Mouse (Mus musculus) liver, embryonic 15.5 days (tissue): ENCODE measurements around the gene Diablo. TPM values are rescaled to one million over a fixed set of nuclear protein-coding genes. Genes with fewer than 3 reads are reported as not detected.
"Not testable (repeated sequence)": the region's sequence is repeated elsewhere in the genome, so short reads cannot be mapped to it uniquely, and the experiment has no call there.

Source experiments
- ATAC-seq: fragments of 200-750 bp; cut with Nextera tagmentation; 2 replicates; pipeline ENCODE4 v1.8.0; 2017; ENCODE audit warnings: moderate number of reproducible peaks, mild to moderate bottlenecking, moderate library complexity; ENCODE audit not compliant: insufficient read depth
- H3K27ac ChIP-seq: fragments of 300-500 bp; sonication (generic); replicated peaks from 2 replicates; pipeline ENCODE4 v1.5.1; 2015; ENCODE audit warnings: mild to moderate bottlenecking, inconsistent platforms
- H3K27me3 ChIP-seq: fragments of 300-500 bp; sonication (generic); 2 replicates; pipeline ENCODE4 v1.6.1; 2015; ENCODE audit warnings: mild to moderate bottlenecking, inconsistent platforms
- H3K36me3 ChIP-seq: fragments of 300-500 bp; sonication (generic); replicated peaks from 2 replicates; pipeline ENCODE4 v1.6.1; 2015; ENCODE audit warnings: moderate library complexity, mild to moderate bottlenecking, inconsistent platforms
- H3K4me1 ChIP-seq: fragments of 300-500 bp; sonication (generic); replicated peaks from 2 replicates; pipeline ENCODE4 v1.6.1; 2015; ENCODE audit warnings: inconsistent platforms
- H3K4me2 ChIP-seq: fragments of 300-500 bp; sonication (generic); 2 replicates; pipeline ENCODE4 v1.6.1; 2015; ENCODE audit warnings: moderate library complexity, mild to moderate bottlenecking, inconsistent platforms
- H3K4me3 ChIP-seq: fragments of 300-500 bp; sonication (generic); replicated peaks from 2 replicates; pipeline ENCODE4 v1.5.1; 2015; ENCODE audit warnings: mild to moderate bottlenecking, inconsistent platforms
- H3K9ac ChIP-seq: fragments of 300-500 bp; sonication (generic); 2 replicates; pipeline ENCODE4 v1.6.1; 2015; ENCODE audit warnings: moderate library complexity, mild to moderate bottlenecking, inconsistent platforms
- H3K9me3 ChIP-seq: fragments of 300-500 bp; sonication (generic); replicated peaks from 2 replicates; pipeline ENCODE4 v1.6.1; 2016; ENCODE audit warnings: inconsistent platforms
- WGBS: fragments of 180-500 bp; shearing (Covaris S2); methylation state at CpG from one replicate; pipeline ENCODE4 v1.1.7; 2015; ENCODE audit warnings: mixed read lengths; ENCODE audit not compliant: insufficient replicate concordance; 5-methylcytosine and 5-hydroxymethylcytosine counted together
- polyA plus RNA-seq: library from polyadenylated mRNA; unstranded; fragments of >200 nt; fragmentation: Nextera tagmentation; extraction: Ambion mirVana; gene quantifications from 2 replicates; pipeline ENCODE4 v1.2.1, GENCODE M21; 2015

Diablo gene
- polyA plus RNA-seq, 1 experiment from 2014 or later = 51.6 TPM

- no peaks in the 10 kb centered on the region for H3K9me3 ChIP-seq
- no peaks in the 10 kb centered on the region for H3K27me3 ChIP-seq
- peaks cover 35% of the 10 kb centered on the region for H3K4me1 ChIP-seq
- peak within 1 kb of the TSS; percentile 85 for H3K4me3 ChIP-seq
- no peak for ATAC-seq
- H3K4me2 ChIP-seq = peak within 1 kb of the TSS; percentile 96
- peak within 1 kb of the TSS; percentile 81 for H3K27ac ChIP-seq
- H3K9ac ChIP-seq = peak within 1 kb of the TSS; percentile 71
- peaks cover 35% of the 10 kb centered on the region for H3K36me3 ChIP-seq
- WGBS = 62% methylated on average over 7 of the region's 7 CpGs
Measured at GRCm38 (mm10) chr5:123525281-123525680, 1.3 kb upstream of the Diablo start, which contains the start of gene Gm49027. Gene Gm49027, minus strand, starts transcription at chr5:123525488.

DNA sequence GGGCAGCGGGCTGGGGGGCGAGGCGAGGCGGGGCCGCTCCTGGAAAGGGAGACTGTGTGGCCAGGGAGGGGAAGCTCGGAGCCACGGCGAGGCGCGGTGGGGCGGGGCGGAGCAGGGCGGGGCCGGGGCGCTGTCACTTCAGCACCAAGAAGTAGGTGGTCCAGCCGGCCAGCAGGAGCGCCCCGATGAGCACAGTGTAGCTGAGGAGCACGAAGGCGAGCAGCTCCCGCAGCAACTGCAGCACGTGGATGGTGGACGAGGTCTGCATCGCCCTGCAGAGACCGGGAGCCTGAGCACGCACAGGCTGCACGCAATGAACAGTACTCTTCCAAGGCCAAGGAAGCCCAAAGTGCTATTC lies 396 bp upstream of the Diablo start:
- peaks cover 35% of the 10 kb centered on the region for H3K4me1 ChIP-seq
- peaks cover 33% of the 10 kb centered on the region for H3K36me3 ChIP-seq
- H3K9me3 ChIP-seq = no peaks in the 10 kb centered on the region
- WGBS = under 1% methylated on average over 27 of the region's 27 CpGs
- peak; percentile 94 for ATAC-seq
- peak overlapping the region; percentile 85 for H3K4me3 ChIP-seq
- H3K9ac ChIP-seq = peak overlapping the region; percentile 71
- peak overlapping the region; percentile 96 for H3K4me2 ChIP-seq
- peak overlapping the region; percentile 81 for H3K27ac ChIP-seq
- no peaks in the 10 kb centered on the region for H3K27me3 ChIP-seq

- Histone ChIP-seq H3K27ac (no peak overlapping the region), H3K4me1 (peaks cover 35% of the 10 kb centered on the region), H3K27me3 (no peaks in the 10 kb centered on the region), H3K4me2 (peak overlapping the region; percentile 96), H3K9me3 (no peaks in the 10 kb centered on the region), H3K9ac (no peak overlapping the region; the same call in 1 of the 2 replicates), H3K4me3 (peak overlapping the region; percentile 85; the same call in 1 of the 2 replicates), H3K36me3 (peaks cover 35% of the 10 kb centered on the region)
- no peak for ATAC-seq
- 43% methylated on average over 1 of the region's 1 CpGs for WGBS
Measured at GRCm38 (mm10) chr5:123522166-123522565, 1.8 kb downstream of the Diablo start.

DNA sequence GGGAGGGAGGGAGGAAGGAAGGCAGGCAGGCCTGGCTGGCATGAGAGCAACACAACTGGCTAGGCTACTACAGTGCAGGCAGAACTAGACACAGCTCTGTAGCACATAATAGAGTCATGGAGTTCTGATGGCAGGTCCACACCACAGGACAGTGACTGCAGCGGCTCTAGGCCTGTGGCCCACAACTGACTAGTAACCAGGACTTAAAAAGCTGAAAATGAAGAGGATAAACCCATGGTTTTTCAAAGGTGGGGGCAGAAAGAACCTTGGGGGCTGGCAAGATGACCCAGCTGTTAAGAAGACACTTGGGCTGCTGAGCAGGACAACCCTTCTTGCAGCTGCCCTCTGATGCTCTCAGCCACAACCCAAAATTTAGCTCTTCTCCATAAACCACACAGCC lies 2.4 kb downstream of the Diablo start:
- Histone ChIP-seq H3K4me2 (no peak overlapping the region), H3K9ac (no peak overlapping the region), H3K4me3 (no peak overlapping the region), H3K4me1 (peaks cover 35% of the 10 kb centered on the region), H3K36me3 (peaks cover 41% of the 10 kb centered on the region), H3K27me3 (no peaks in the 10 kb centered on the region), H3K27ac (no peak overlapping the region), H3K9me3 (no peaks in the 10 kb centered on the region)
- ATAC-seq = no peak
- 83% methylated on average over 1 of the region's 1 CpGs for WGBS

- Histone ChIP-seq H3K36me3 (peaks cover 50% of the 10 kb centered on the region), H3K4me2 (no peak overlapping the region), H3K27ac (no peak overlapping the region), H3K27me3 (no peaks in the 10 kb centered on the region), H3K4me1 (peaks cover 34% of the 10 kb centered on the region), H3K9ac (no peak overlapping the region), H3K4me3 (no peak overlapping the region), H3K9me3 (no peaks in the 10 kb centered on the region)
- no peak for ATAC-seq
- WGBS = 86% methylated on average over 9 of the region's 9 CpGs
Measured at GRCm38 (mm10) chr5:123520666-123521065, 3.3 kb downstream of the Diablo start.

- WGBS = 75% methylated on average over 5 of the region's 5 CpGs
- ATAC-seq = no peak
- peaks cover 46% of the 10 kb centered on the region for H3K36me3 ChIP-seq
Measured at GRCm38 (mm10) chr5:123514871-123515270, 9.1 kb downstream of the Diablo start.

GRCm38 (mm10) chr5:123512102-123512501 lies 11.9 kb downstream of the Diablo start:
- Histone ChIP-seq H3K4me1 (peaks cover 31% of the 10 kb centered on the region), H3K36me3 (peaks cover 20% of the 10 kb centered on the region), H3K4me2 (no peak overlapping the region), H3K9me3 (no peaks in the 10 kb centered on the region), H3K27me3 (peaks cover 40% of the 10 kb centered on the region), H3K27ac (no peak overlapping the region), H3K4me3 (no peak overlapping the region), H3K9ac (no peak overlapping the region)
- ATAC-seq = peak; percentile 65
- 38% methylated on average over 3 of the region's 3 CpGs for WGBS

More at GRCm38 (mm10) chr5:123514871-123515270, 9.1 kb downstream of the Diablo start:
- H3K27ac ChIP-seq = no peak overlapping the region
- no peaks in the 10 kb centered on the region for H3K9me3 ChIP-seq
- H3K27me3 ChIP-seq = peaks cover 13% of the 10 kb centered on the region
- H3K4me1 ChIP-seq = peaks cover 15% of the 10 kb centered on the region
- no peak overlapping the region for H3K4me3 ChIP-seq
- H3K4me2 ChIP-seq = no peak overlapping the region
- H3K9ac ChIP-seq = no peak overlapping the region

DNA sequence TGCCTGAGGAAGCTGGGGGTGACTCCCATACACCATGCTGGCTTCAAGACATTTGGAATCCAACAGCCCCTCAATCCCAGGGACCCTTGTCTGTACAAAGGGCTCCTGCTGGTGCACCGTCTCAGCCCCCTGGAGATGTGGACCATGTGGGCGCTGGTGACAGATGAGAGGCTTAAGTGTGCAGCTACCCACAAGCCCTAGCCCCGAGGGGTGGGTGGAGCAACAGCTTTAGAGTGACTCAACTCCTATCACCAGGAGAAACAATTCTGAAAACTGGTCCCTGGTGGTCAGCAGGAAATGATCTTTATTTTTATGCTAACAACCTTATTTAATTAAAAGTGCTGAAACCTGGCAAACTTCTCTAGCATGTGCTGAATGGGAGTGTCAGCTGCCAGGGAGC lies 12.6 kb downstream of the Diablo start:
- 55% methylated on average over 3 of the region's 3 CpGs for WGBS
- H3K27me3 ChIP-seq = peaks cover 46% of the 10 kb centered on the region
- H3K9me3 ChIP-seq, H3K27ac ChIP-seq, H3K4me2 ChIP-seq, H3K9ac ChIP-seq, H3K4me3 ChIP-seq, ATAC-seq: not testable (repeated sequence)
- peaks cover 13% of the 10 kb centered on the region for H3K36me3 ChIP-seq
- peaks cover 31% of the 10 kb centered on the region for H3K4me1 ChIP-seq

GRCm38 (mm10) chr5:123510160-123510559 lies 13.8 kb downstream of the Diablo start, which contains the start of gene B3gnt4:
Gene B3gnt4, plus strand, starts transcription at chr5:123510460.
- ATAC-seq = no peak
- H3K27me3 ChIP-seq = peaks cover 52% of the 10 kb centered on the region

GRCm38 (mm10) chr5:123508921-123509320 lies 15.1 kb downstream of the Diablo start:
- ATAC-seq = no peak
- Histone ChIP-seq H3K4me1 (peaks cover 31% of the 10 kb centered on the region), H3K27me3 (peaks cover 63% of the 10 kb centered on the region), H3K27ac (no peak overlapping the region), H3K36me3 (no peaks in the 10 kb centered on the region), H3K4me3 (peak overlapping the region; percentile 59), H3K4me2 (peak overlapping the region; percentile 87), H3K9ac (peak overlapping the region; percentile 17; the same call in 1 of the 2 replicates), H3K9me3 (no peaks in the 10 kb centered on the region)
- WGBS = 7% methylated on average over 12 of the region's 12 CpGs

More at GRCm38 (mm10) chr5:123510160-123510559, 13.8 kb downstream of the Diablo start, which contains the start of gene B3gnt4:
- no peak within 1 kb of the TSS for H3K4me3 ChIP-seq
- H3K4me1 ChIP-seq = peaks cover 31% of the 10 kb centered on the region
- H3K9me3 ChIP-seq = no peaks in the 10 kb centered on the region
- 78% methylated on average over 5 of the region's 5 CpGs for WGBS
- H3K36me3 ChIP-seq = peaks cover 3% of the 10 kb centered on the region
- H3K9ac ChIP-seq = no peak within 1 kb of the TSS
- H3K4me2 ChIP-seq = no peak within 1 kb of the TSS
- no peak within 1 kb of the TSS for H3K27ac ChIP-seq

DNA sequence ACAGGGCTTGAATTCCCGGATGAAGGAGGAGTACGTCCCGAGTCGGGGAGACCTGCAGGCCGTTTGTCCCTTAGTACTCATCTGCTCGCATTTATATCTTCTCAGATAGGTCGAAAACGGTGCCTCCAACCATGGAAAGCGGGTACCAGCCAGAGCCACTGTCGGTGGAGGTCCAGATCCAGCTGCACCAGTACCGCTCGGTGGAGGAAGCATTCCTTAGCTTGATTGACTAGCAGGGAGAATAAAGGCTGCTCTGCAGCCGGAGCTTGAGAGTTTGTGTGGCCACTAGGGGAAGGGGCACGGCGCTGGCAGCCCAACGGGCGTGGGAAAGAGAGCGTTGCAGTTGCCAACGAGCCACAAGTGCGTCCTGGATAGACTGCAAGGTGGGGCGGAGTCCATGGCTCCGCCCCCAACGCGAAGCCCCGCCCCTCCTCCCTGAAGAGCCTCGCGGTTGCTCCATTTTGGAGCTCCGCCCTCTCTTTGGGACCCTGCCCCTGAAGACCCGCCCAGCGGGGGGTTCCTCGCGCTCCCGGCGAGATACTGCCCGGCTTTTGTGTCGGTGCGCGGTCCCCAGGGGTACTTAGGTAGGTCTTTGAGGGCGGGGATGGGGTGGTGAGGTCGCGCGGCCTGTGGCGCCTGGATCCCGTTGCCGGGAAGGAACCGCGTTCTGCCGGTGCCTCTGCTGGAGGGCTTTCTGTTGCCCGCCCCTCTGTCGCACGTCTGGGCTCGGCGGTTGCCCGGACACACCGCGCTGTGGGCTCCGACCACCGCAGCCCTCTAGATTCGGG lies 15.8 kb downstream of the Diablo start:
- ATAC-seq = peak; percentile 73
- WGBS = 2% methylated on average over 59 of the region's 59 CpGs
- Histone ChIP-seq H3K4me2 (peak overlapping the region; percentile 87), H3K4me1 (peaks cover 31% of the 10 kb centered on the region), H3K9me3 (no peaks in the 10 kb centered on the region), H3K4me3 (peak overlapping the region; percentile 59), H3K27ac (no peak overlapping the region), H3K27me3 (peaks cover 71% of the 10 kb centered on the region), H3K9ac (peak overlapping the region; percentile 17; the same call in 1 of the 2 replicates), H3K36me3 (no peaks in the 10 kb centered on the region)
